Mouse (Mus musculus): ENCODE results near the gene Cdca5.
A peak's percentile ranks its signal among the peaks of the same experiment; 100 is the strongest.
"Not testable (repeated sequence)": the region's sequence is repeated elsewhere in the genome, so short reads cannot be mapped to it uniquely, and the experiment has no call there.

Gene Cdca5

DNA sequence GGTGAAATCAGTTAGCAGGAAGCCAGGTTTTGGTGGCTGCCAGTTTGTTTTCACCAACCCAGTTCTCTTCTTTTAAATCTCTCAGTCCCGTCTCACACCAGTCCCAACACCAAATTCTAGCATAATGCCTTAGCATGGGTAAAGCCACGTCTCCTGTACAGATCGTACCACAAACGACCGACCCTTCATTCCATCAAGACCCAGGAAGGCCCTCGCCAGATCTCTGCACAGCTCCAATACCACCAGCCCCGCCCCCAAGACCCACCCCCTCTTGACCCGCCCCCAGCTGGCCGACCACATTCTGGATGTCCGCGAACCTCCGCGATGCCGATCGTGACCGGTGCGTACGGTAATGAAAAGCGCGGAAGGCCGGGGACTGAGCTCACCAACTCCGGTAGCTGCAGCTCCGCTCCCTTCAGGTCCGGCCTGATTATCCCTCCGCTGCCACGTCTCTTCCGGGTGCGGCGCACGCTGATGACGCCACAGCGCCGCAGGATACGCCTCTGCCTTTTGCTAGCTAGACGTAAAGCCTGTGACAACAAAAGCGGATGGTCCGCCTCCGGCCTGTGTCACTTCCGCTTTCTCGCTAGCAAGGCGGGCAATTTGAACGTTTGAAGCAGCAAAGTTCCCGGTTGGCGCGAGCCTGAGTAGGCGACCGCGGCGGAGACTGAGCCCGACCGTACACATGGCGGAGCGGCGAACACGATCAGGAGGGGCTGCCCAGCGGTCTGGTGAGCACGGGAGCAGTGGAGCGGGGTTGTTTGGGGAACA, at the start of gene Cdca5, which contains the start of gene Zfpl1:
Gene Cdca5 (plus strand): TSS at position 506 of the 771 bp plus-strand sequence.
Gene Zfpl1 (minus strand): TSS at position 479 of the 771 bp plus-strand sequence.
- peak; percentile 97 for DNase-seq

- DNase-seq = no peak
Observed at GRCm38 (mm10) chr19:6035966-6036585, 48.7 kb upstream of the Cdca5 start.

DNA sequence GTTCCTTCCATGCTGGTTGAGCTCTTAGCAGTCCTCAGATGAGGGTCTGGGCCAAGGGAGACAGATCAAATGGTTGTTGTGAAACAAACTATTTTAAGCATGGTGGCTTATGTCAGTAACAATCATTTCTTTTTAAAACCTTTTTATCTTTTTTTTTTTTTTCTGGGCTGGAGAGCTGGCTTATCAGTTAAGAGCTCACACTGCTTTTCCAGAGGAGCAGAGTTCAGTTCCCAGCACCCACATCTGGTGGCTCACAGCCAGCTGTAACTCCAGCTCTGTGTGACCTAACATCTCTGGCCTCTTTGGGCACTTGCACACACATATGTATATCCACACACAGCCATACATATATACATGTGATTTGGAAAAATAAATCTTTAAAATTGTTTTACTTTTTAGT, 47.1 kb upstream of the Cdca5 start:
- no peak for DNase-seq

DNA sequence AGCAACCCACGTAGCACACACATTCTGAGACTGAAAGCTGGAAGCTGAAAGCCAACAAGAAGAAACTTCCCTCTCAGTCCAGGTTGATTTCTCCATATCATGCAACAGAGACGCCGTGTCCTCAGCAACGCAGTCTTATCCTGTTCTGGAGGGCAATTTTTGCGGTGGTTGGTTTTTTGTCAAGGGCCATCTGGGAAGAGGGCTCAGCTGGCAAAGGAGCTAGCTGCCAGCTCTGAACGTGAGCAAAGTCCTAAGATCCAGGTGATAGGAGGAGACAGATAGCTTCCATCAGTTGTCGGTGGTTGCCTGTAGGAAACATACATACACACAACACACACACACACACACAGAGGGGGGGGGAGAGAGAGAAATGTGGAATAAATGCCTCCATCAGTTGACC, 46.5 kb upstream of the Cdca5 start:
- DNase-seq = no peak

- no peak for DNase-seq
Observed at GRCm38 (mm10) chr19:6040002-6040401, 44.8 kb upstream of the Cdca5 start.

- DNase-seq = no peak
Observed at GRCm38 (mm10) chr19:6042293-6042692, 42.5 kb upstream of the Cdca5 start.

- not testable (repeated sequence) for DNase-seq
Observed at GRCm38 (mm10) chr19:6044102-6044501, 40.7 kb upstream of the Cdca5 start.

GRCm38 (mm10) chr19:6045366-6046293, 39.2 kb upstream of the Cdca5 start:
- DNase-seq = no peak

DNA sequence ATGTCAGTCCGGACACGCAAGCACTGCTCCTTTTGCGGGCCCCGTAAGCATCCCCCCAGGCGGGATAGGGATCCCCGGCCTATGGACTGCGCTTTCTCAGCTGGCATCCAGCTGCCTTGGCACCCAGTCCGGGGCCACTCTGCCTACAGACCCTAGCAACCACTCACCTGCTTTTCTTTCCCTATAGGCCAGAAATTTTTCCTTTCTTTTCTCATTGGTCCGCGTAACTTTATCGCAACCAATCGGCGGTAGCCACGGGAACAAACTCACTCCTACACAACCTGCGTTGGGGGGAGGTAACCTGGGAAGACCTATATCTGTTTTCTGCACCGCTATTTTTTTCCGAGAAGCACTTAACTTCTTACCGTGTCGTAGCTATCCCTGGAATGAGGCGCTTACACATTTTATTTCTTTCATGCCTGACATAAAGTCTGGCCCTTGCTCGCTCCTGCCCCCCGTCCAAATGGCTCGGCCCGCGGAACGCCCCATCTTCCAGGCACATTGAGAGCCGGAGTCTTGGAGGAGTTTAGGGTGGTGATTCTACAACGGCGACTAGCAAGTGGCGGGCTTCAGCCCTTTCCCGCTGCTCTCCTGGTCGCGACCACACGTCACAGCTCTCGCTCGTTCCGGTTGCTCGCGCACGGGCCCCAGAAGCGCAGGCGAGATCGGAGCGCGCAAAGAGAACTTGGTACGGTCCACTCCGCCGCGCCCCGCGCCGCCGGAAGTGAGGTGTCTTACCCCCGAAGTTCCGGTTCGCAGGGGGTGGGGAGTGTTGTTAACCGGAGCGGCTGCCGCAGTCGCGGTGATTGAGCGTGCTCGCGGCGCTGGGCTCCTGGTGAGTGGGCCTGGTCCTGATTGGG, 38.3 kb upstream of the Cdca5 start, which contains the start of gene Syvn1:
Gene Syvn1 (plus strand): TSS at position 283 of the 860 bp plus-strand sequence.
- DNase-seq = peak; percentile 92

- DNase-seq = no peak
Observed at GRCm38 (mm10) chr19:6047154-6047898, 37.5 kb upstream of the Cdca5 start.

DNA sequence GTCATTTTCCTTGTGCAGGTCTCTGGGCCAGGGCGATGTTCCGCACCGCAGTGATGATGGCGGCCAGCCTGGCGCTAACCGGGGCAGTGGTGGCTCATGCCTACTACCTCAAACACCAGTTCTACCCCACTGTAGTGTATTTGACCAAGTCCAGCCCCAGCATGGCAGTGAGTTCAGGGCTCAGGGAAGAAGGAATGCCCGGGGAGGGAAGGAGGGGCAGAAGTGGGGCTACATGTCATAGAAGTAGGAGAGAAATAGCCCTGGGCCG, 37.0 kb upstream of the Cdca5 start:
- DNase-seq = no peak

DNA sequence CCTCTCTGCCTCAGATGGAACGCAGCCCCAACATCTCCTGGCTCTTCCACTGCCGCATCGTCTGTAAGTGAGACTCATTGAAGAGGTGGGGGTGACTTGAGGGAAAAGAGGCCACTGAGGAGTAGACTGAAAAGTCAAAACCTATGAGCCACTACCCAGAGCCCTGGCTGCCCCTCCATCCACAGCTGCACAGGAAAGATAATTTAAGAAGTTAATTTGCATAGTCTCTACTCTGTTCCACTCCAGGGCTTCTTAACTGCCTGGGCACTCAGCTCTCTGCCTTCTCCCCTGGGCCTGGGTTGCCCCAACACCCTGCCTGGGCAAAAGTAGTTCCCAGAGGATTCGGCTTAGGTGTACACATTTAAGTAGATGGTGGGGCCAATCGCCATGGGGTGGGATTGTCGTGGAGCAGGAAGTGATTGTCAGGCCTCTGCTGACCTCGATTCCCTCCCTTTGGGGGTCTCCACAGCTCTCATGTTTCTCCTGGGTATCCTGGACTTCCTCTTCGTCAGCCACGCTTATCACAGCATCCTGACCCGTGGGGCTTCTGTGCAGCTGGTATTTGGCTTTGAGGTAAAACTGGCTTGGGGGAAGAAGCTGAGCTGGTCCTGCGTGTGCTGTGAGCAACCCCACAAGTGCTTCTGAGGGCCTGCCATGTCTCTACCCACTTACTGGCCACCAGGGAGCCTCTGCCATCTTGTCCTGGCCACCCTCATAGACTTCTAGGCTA, 35.9 kb upstream of the Cdca5 start:
- no peak for DNase-seq

GRCm38 (mm10) chr19:6052516-6052915, 32.3 kb upstream of the Cdca5 start:
- no peak for DNase-seq

GRCm38 (mm10) chr19:6054296-6054695, 30.5 kb upstream of the Cdca5 start:
- DNase-seq = no peak

DNA sequence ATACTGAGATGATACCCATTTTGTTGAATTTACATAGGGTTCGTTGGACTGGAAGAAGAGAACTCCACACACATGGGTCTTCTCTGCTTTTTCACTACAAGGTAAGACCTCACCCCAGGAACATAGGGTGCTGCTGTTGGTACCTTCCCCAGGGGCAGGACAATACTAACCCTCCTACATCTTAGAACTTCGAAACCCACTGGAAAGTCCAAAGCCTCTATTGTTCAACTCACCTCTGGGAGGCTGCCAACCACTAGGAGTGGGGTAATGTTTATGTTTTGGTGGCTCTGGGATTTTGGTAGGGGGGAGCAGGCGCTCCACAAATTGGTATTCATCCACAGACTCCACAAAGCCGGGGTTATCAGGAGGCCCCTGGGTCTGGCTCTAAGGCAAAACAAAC, 28.1 kb upstream of the Cdca5 start:
- DNase-seq = no peak

GRCm38 (mm10) chr19:6057313-6058096, 27.3 kb upstream of the Cdca5 start, which contains the start of the genes Mrpl49 and Fau:
Mrpl49 (minus strand) TSS chr19:6057785.
Fau (plus strand) TSS chr19:6057844.
- peak; percentile 99 for DNase-seq

DNA sequence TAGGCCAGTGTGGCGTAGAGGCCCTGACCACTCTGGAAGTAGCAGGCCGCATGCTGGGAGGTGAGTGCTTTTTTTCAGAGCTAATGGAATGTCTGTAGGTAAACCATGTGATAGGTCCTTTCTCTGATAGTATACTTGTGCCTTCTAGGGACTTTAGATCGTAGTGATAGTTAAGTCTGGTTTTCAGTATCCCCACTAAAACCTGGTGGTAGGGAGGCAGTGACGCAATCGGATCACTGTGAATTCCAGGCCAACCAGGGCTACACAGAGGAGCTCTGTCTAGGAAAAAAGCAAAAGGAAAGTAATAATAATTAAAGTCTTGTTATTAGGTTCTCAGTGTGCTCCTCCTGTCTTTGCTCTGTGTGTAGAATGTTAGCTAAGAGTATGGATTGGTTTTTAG, 26.3 kb upstream of the Cdca5 start:
- no peak for DNase-seq

DNA sequence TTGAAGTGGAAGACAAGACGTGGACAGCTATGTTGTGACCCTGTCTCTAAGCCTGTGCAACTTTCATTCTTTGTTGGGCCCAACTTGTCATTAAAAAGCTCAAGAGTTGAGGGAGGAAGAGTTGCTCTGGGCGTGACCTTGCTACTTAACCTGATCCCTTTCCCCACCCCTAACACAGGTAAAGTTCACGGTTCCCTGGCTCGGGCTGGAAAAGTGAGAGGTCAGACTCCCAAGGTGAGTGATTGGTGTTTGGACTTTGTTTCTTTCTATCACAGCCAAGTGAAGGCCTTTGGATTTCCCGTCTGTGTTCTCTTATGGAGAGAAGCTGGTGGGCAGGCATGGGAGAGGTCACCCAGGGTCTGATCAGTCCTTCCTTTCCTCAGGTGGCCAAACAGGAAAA, 25.8 kb upstream of the Cdca5 start:
- DNase-seq = no peak

GRCm38 (mm10) chr19:6061021-6061533, 23.7 kb upstream of the Cdca5 start, which contains the start of gene Znhit2:
Znhit2 (plus strand) TSS chr19:6061192.
- peak; percentile 97 for DNase-seq

All from lung, postnatal 10 days (tissue).